15 mouse cellular contexts compared by ENCODE assay signal in the genomic region with DNA sequence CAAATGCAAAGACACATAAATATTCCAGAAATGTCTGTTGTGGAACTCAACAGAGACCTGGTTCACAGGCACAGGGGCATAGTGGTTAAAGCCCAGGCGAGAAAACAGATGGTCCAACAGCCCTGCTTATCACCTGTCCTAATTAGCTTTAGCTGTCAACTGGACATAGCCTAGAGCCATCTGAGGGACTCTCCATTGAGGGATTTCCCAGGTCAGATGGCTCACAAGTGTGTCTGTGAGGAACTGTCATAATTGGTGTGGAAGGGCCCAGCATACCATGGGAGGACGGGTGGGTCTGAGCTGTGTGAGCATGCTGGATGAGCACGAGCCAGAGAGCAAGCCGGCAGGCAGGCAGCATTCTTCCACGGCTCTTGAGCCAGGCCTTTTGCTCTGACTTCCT.
DNase-seq lines count a peak whose midpoint lies in the region; ATAC-seq and TF ChIP-seq lines count a peak whose summit lies in the region.
"Had no signal": no experiment of that assay in that cellular context is flagged by ENCODE, and none has a peak within 500 bp of the region (broad histone marks: within the 10 kb centered on the region; RNA-seq: fewer than 3 reads in every experiment).

No protein-coding gene starts in this region.

- H3K9me3 ChIP-seq in embryonic facial prominence, embryonic 14.5 days (ENCODE audit: control insufficient read depth, low read length): no peaks in the 10 kb centered on the region
- H3K9me3 ChIP-seq in embryonic facial prominence, embryonic 10.5 days: no peaks in the 10 kb centered on the region
- H3K9me3 ChIP-seq in midbrain, embryonic 12.5 days: no peaks in the 10 kb centered on the region
- H3K9me3 ChIP-seq in midbrain, embryonic 16.5 days (replicated peaks; ENCODE audit: control insufficient read depth, low read length, poor library complexity, severe bottlenecking): no peaks in the 10 kb centered on the region
- no peaks in the 10 kb centered on the region for H3K9me3 ChIP-seq in forebrain, embryonic 14.5 days (replicated peaks; ENCODE audit: control insufficient read depth, low read length)
- H3K9me3 ChIP-seq: heart, embryonic 15.5 days; limb, embryonic 15.5 days; stomach, embryonic 15.5 days had no signal

- peaks cover 13% of the 10 kb centered on the region for H3K36me3 ChIP-seq in embryonic facial prominence, embryonic 14.5 days (ENCODE audit: control insufficient read depth, insufficient read depth, low read length)
- peaks cover 53% of the 10 kb centered on the region for H3K36me3 ChIP-seq in embryonic facial prominence, embryonic 10.5 days (replicated peaks)
- peaks cover 9% of the 10 kb centered on the region; the same call in 1 of the 2 replicates for H3K36me3 ChIP-seq in midbrain, embryonic 12.5 days
- 0 out of 2 replicates have a peak, but pooled peaks cover 2% of the 10 kb centered on the region for H3K36me3 ChIP-seq in midbrain, embryonic 16.5 days (ENCODE audit: control insufficient read depth, insufficient read depth, low read length)
- peaks cover 21% of the 10 kb centered on the region; the same call in 1 of the 2 replicates for H3K36me3 ChIP-seq in forebrain, embryonic 14.5 days (ENCODE audit: control insufficient read depth, insufficient read depth, low read length)
- H3K36me3 ChIP-seq in thymus, adult 2 months (ENCODE audit: control insufficient read depth, insufficient read depth, low read length): no peaks in the 10 kb centered on the region

- TF ChIP-seq CTCF in thymus, adult 2 months (IDR thresholded peaks at IDR 0.05; ENCODE audit: borderline replicate concordance, control insufficient read depth, extremely low read depth, insufficient read depth, low read length, poor library complexity): no peak

- ATAC-seq in embryonic facial prominence, embryonic 14.5 days (ENCODE audit: low read depth): 0 out of 2 replicates have a peak, but pooled peaks have one; percentile 21
- peak; percentile 56 for ATAC-seq in midbrain, embryonic 12.5 days (ENCODE audit: low FRiP score, low read depth)
- ATAC-seq in midbrain, embryonic 16.5 days: no peak
- ATAC-seq in forebrain, embryonic 14.5 days: peak; percentile 22; the same call in 1 of the 2 replicates
- ATAC-seq: Patski had no signal

- H3K27me3 ChIP-seq in embryonic facial prominence, embryonic 14.5 days (replicated peaks; ENCODE audit: control insufficient read depth, insufficient read depth, low read length): no peaks in the 10 kb centered on the region
- no peaks in the 10 kb centered on the region for H3K27me3 ChIP-seq in embryonic facial prominence, embryonic 10.5 days (replicated peaks; ENCODE audit: low read depth, poor library complexity, severe bottlenecking)
- no peaks in the 10 kb centered on the region for H3K27me3 ChIP-seq in midbrain, embryonic 12.5 days
- no peaks in the 10 kb centered on the region for H3K27me3 ChIP-seq in midbrain, embryonic 16.5 days (ENCODE audit: control insufficient read depth, insufficient read depth, low read depth, low read length)
- H3K27me3 ChIP-seq in forebrain, embryonic 14.5 days (replicated peaks; ENCODE audit: control insufficient read depth, insufficient read depth, low read length): no peaks in the 10 kb centered on the region
- H3K27me3 ChIP-seq in thymus, adult 2 months (ENCODE audit: control insufficient read depth, insufficient read depth, low read length): no peaks in the 10 kb centered on the region
- H3K27me3 ChIP-seq: heart, embryonic 15.5 days; limb, embryonic 15.5 days; Patski; stomach, embryonic 15.5 days had no signal

- TF ChIP-seq POLR2A in thymus, adult 2 months (IDR thresholded peaks at IDR 0.05; ENCODE audit: control insufficient read depth, extremely low read depth, insufficient read depth, low read length, poor library complexity): no peak

- DNase-seq in embryonic facial prominence, embryonic 14.5 days (ENCODE audit: low spot score): no peak
- DNase-seq in embryonic facial prominence, embryonic 10.5 days (ENCODE audit: low spot score): no peak
- no peak for DNase-seq in forebrain, embryonic 14.5 days (ENCODE audit: low spot score)
- DNase-seq in adrenal gland, adult 8-10 months: no peak
- no peak for DNase-seq in adrenal gland, postnatal 4 days (ENCODE audit: low spot score in 2 of 2)
- no peak for DNase-seq in thymus, adult 2 months
- DNase-seq: gastrocnemius, postnatal 25 days; lung, embryonic 14.5 days; thymus, postnatal 14 days had no signal

- H3K9ac ChIP-seq in embryonic facial prominence, embryonic 14.5 days (ENCODE audit: low read depth, low read length): no peak overlapping the region
- no peak overlapping the region for H3K9ac ChIP-seq in midbrain, embryonic 12.5 days (replicated peaks)
- no peak overlapping the region for H3K9ac ChIP-seq in midbrain, embryonic 16.5 days (ENCODE audit: low read depth, low read length)
- no peak overlapping the region for H3K9ac ChIP-seq in forebrain, embryonic 14.5 days (ENCODE audit: low read length)
- H3K9ac ChIP-seq: heart, embryonic 15.5 days; limb, embryonic 15.5 days; lung, embryonic 14.5 days; stomach, embryonic 15.5 days had no signal

- no peak overlapping the region for H3K27ac ChIP-seq in embryonic facial prominence, embryonic 14.5 days (replicated peaks; ENCODE audit: low read depth, low read length)
- H3K27ac ChIP-seq in embryonic facial prominence, embryonic 10.5 days (replicated peaks): no peak overlapping the region
- 0 out of 2 replicates have a peak overlapping the region, but pooled peaks have one; percentile 15 for H3K27ac ChIP-seq in midbrain, embryonic 12.5 days (replicated peaks)
- no peak overlapping the region for H3K27ac ChIP-seq in midbrain, embryonic 16.5 days (ENCODE audit: low read length)
- no peak overlapping the region for H3K27ac ChIP-seq in forebrain, embryonic 14.5 days (ENCODE audit: low read depth, low read length)
- H3K27ac ChIP-seq in thymus, adult 2 months (ENCODE audit: control insufficient read depth, insufficient read depth, low read length): no peak overlapping the region
- H3K27ac ChIP-seq: limb, embryonic 15.5 days; stomach, embryonic 15.5 days had no signal

- H3K4me2 ChIP-seq in embryonic facial prominence, embryonic 14.5 days (ENCODE audit: low read depth, low read length): no peak overlapping the region
- no peak overlapping the region for H3K4me2 ChIP-seq in midbrain, embryonic 12.5 days (replicated peaks)
- no peak overlapping the region for H3K4me2 ChIP-seq in midbrain, embryonic 16.5 days (ENCODE audit: low read length)
- no peak overlapping the region for H3K4me2 ChIP-seq in forebrain, embryonic 14.5 days (ENCODE audit: low read length)
- H3K4me2 ChIP-seq: heart, embryonic 15.5 days; limb, embryonic 15.5 days; lung, embryonic 14.5 days; stomach, embryonic 15.5 days had no signal

- WGBS in embryonic facial prominence, embryonic 14.5 days: 55% methylated on average over 5 of the region's 5 CpGs
- WGBS in embryonic facial prominence, embryonic 10.5 days: 73% methylated on average over 5 of the region's 5 CpGs
- 76% methylated on average over 5 of the region's 5 CpGs for WGBS in midbrain, embryonic 12.5 days
- 53% methylated on average over 5 of the region's 5 CpGs for WGBS in midbrain, embryonic 16.5 days
- WGBS in forebrain, embryonic 14.5 days: 74% methylated on average over 5 of the region's 5 CpGs
- 95% methylated on average over 5 of the region's 5 CpGs for whole genome bisulfite sequencing in thymus, adult 2 months

- H3K4me1 ChIP-seq in embryonic facial prominence, embryonic 14.5 days (ENCODE audit: control insufficient read depth, insufficient read depth, low read length): peaks cover 5% of the 10 kb centered on the region; the same call in 1 of the 2 replicates
- no peaks in the 10 kb centered on the region for H3K4me1 ChIP-seq in embryonic facial prominence, embryonic 10.5 days
- H3K4me1 ChIP-seq in midbrain, embryonic 12.5 days: peaks cover 15% of the 10 kb centered on the region; the same call in 1 of the 2 replicates
- H3K4me1 ChIP-seq in midbrain, embryonic 16.5 days (ENCODE audit: control insufficient read depth, insufficient read depth, low read length): peaks cover 11% of the 10 kb centered on the region
- peaks cover 20% of the 10 kb centered on the region for H3K4me1 ChIP-seq in forebrain, embryonic 14.5 days (ENCODE audit: control insufficient read depth, insufficient read depth, low read length)
- H3K4me1 ChIP-seq in thymus, adult 2 months (replicated peaks; ENCODE audit: control insufficient read depth, insufficient read depth, low read length): no peaks in the 10 kb centered on the region

- no peak overlapping the region for H3K4me3 ChIP-seq in embryonic facial prominence, embryonic 14.5 days (ENCODE audit: low read depth, low read length)
- no peak overlapping the region for H3K4me3 ChIP-seq in embryonic facial prominence, embryonic 10.5 days
- H3K4me3 ChIP-seq in midbrain, embryonic 12.5 days: no peak overlapping the region
- no peak overlapping the region for H3K4me3 ChIP-seq in midbrain, embryonic 16.5 days (ENCODE audit: low read depth, low read length)
- H3K4me3 ChIP-seq in forebrain, embryonic 14.5 days (ENCODE audit: low read depth, low read length): no peak overlapping the region
- no peak overlapping the region for H3K4me3 ChIP-seq in thymus, adult 2 months (ENCODE audit: control insufficient read depth, insufficient read depth, low read length)
- H3K4me3 ChIP-seq: heart, embryonic 15.5 days; limb, embryonic 15.5 days; stomach, embryonic 15.5 days had no signal
